Mouse (Mus musculus): ENCODE measurements around the gene Sp1.

- TF ChIP-seq CTCF (IDR thresholded peaks at IDR 0.05; ENCODE audit: borderline replicate concordance, insufficient read depth, low read depth, low read length) (no peak), POLR2A (IDR thresholded peaks at IDR 0.05; ENCODE audit: borderline replicate concordance, insufficient read depth, low read length) (peak; percentile 22; the same call in 1 of the 2 replicates)
Measured at GRCm38 (mm10) chr15:102399229-102400221, 6.4 kb upstream of the Sp1 start.
